Mouse (Mus musculus): ENCODE measurements around the gene Rngtt. TPM values are rescaled to one million over a fixed set of nuclear protein-coding genes. Genes with fewer than 3 reads are reported as not detected.

Gene Rngtt
- total and polyA plus RNA-seq, 3 experiments: 15.0 to 18.7 TPM; not detected in 1

DNA sequence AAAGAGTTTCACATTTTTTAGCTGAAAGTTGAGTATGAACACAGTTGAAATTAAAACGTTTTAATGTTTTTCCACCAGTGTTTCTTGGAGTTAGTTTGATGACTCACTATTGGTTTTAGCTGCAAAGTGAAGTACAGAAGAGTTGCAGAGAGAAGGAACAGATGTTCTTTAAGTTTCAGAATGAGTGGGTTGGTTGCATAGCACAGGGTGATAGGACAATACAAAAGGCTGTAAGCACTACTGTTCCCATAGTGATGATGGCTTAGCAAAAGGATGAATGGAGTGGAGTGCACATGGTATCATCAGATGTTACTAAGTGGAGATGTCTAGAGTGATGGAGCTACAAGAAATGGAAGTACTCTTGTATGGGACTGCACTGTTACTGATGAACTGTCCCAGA is 157.5 kb downstream of the Rngtt start:
- no peaks in the 10 kb centered on the region for H3K27me3 ChIP-seq (ENCODE audit: control insufficient read depth in 1 of 2, insufficient read depth in 2 of 2, low read length in 2 of 2)
- TF ChIP-seq KAT2A (conservative IDR thresholded peaks at IDR 0.05; ENCODE audit: low read depth, low read length) (no peak), RCOR1 (IDR thresholded peaks at IDR 0.05; ENCODE audit: low read depth, low read length) (no peak), ETS1 (IDR thresholded peaks at IDR 0.05; ENCODE audit: low read depth, low read length) (no peak), TCF12 (IDR thresholded peaks at IDR 0.05; ENCODE audit: low read depth, low read length) (no peak), HCFC1 (IDR thresholded peaks at IDR 0.05; ENCODE audit: low read depth, low read length) (no peak), ZC3H11A (IDR thresholded peaks at IDR 0.05; ENCODE audit: low read depth, low read length) (no peak), MYC (IDR thresholded peaks at IDR 0.05; ENCODE audit: low read depth, low read length) (no peak)
- peak; percentile 21 for DNase-seq (ENCODE audit: low read depth, low spot score)
- H3K4me3 ChIP-seq (ENCODE audit: control insufficient read depth in 1 of 2, insufficient read depth in 1 of 2, low read depth in 2 of 2, low read length in 2 of 2): no peak overlapping the region
- H3K4me1 ChIP-seq (ENCODE audit: control insufficient read depth in 1 of 2, insufficient read depth in 2 of 2, low read length in 2 of 2): peaks cover 9 to 10% of the 10 kb centered on the region in 2 experiments
- no peaks in the 10 kb centered on the region for H3K79me2 ChIP-seq (ENCODE audit: control insufficient read depth, insufficient read depth, low read length, poor library complexity)
- H3K36me3 ChIP-seq (ENCODE audit: control insufficient read depth in 1 of 2, insufficient read depth in 2 of 2, low read length in 2 of 2): peaks cover 0 to 16% of the 10 kb centered on the region in 2 experiments; a peak in 3 of 4 replicates
- H3K9me3 ChIP-seq (replicated peaks; ENCODE audit: insufficient read depth, low read length): no peaks in the 10 kb centered on the region
- no peak overlapping the region for H3K27ac ChIP-seq (ENCODE audit: control insufficient read depth, low read depth, low read length)
- H3K9ac ChIP-seq (ENCODE audit: control insufficient read depth, low read depth, low read length, poor library complexity, severe bottlenecking): no peak overlapping the region

DNA sequence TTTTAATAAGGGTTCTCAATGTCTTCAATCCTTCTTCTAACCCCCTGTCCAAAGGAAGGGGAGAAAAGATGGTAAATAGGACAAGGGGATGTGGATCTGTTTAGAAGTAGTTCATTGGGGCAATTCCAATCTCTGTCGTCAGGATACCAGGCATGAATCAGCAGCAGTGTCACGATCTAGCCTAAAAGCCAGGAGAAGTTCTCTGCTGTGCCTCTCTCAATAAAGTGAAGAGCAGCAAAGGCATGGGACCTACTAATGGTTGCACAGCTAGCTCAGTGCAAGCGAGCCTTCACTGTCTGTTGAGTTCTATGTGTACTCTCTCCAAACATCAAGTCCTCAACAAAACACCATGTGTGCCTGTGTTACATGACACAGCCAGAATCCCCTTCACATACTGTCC is 158.0 kb downstream of the Rngtt start:
- no peak for DNase-seq (ENCODE audit: low read depth, low spot score)
- no peaks in the 10 kb centered on the region for H3K79me2 ChIP-seq (ENCODE audit: control insufficient read depth, insufficient read depth, low read length, poor library complexity)
- H3K4me3 ChIP-seq (ENCODE audit: control insufficient read depth in 1 of 2, insufficient read depth in 1 of 2, low read depth in 2 of 2, low read length in 2 of 2): no peak overlapping the region
- H3K27me3 ChIP-seq (ENCODE audit: control insufficient read depth in 1 of 2, insufficient read depth in 2 of 2, low read length in 2 of 2): no peaks in the 10 kb centered on the region
- no peaks in the 10 kb centered on the region for H3K9me3 ChIP-seq (replicated peaks; ENCODE audit: insufficient read depth, low read length)
- peaks cover 0 to 16% of the 10 kb centered on the region in 2 experiments; a peak in 3 of 4 replicates for H3K36me3 ChIP-seq (ENCODE audit: control insufficient read depth in 1 of 2, insufficient read depth in 2 of 2, low read length in 2 of 2)
- TF ChIP-seq E2F4 (IDR thresholded peaks at IDR 0.05; ENCODE audit: borderline replicate concordance, low read depth, low read length) (no peak), MEF2A (IDR thresholded peaks at IDR 0.05; ENCODE audit: extremely low read depth, insufficient replicate concordance, low read depth, low read length, poor library complexity, severe bottlenecking) (no peak), GABPA (IDR thresholded peaks at IDR 0.05; ENCODE audit: low read depth, low read length) (no peak), JUND (IDR thresholded peaks at IDR 0.05; ENCODE audit: low read depth, low read length) (no peak), ELF1 (IDR thresholded peaks at IDR 0.05; ENCODE audit: low read depth, low read length) (no peak), RAD21 (IDR thresholded peaks at IDR 0.05; ENCODE audit: low read depth, low read length) (no peak), ZC3H11A (IDR thresholded peaks at IDR 0.05; ENCODE audit: low read depth, low read length) (no peak), ETS1 (IDR thresholded peaks at IDR 0.05; ENCODE audit: low read depth, low read length) (no peak), MYB (IDR thresholded peaks at IDR 0.05; ENCODE audit: low read depth, low read length) (no peak), MXI1 (IDR thresholded peaks at IDR 0.05; ENCODE audit: low read depth, low read length) (no peak), NRF1 (IDR thresholded peaks at IDR 0.05; ENCODE audit: insufficient read depth, low read depth, low read length, poor library complexity, severe bottlenecking) (no peak), ZKSCAN1 (IDR thresholded peaks at IDR 0.05; ENCODE audit: low read depth, low read length) (no peak), UBTF (IDR thresholded peaks at IDR 0.05; ENCODE audit: borderline replicate concordance, insufficient read depth, low read depth, low read length) (no peak), POLR2AphosphoS5 (IDR thresholded peaks at IDR 0.05; ENCODE audit: borderline replicate concordance, low read depth, low read length) (no peak), KAT2A (conservative IDR thresholded peaks at IDR 0.05; ENCODE audit: low read depth, low read length) (no peak), ZMIZ1 (IDR thresholded peaks at IDR 0.05; ENCODE audit: low read depth, low read length) (no peak), MAZ (IDR thresholded peaks at IDR 0.05; ENCODE audit: low read depth, low read length) (no peak)
- H3K27ac ChIP-seq (ENCODE audit: control insufficient read depth, low read depth, low read length): no peak overlapping the region
- peaks cover 9 to 10% of the 10 kb centered on the region in 2 experiments for H3K4me1 ChIP-seq (ENCODE audit: control insufficient read depth in 1 of 2, insufficient read depth in 2 of 2, low read length in 2 of 2)
- H3K9ac ChIP-seq (ENCODE audit: control insufficient read depth, low read depth, low read length, poor library complexity, severe bottlenecking): no peak overlapping the region
